Mouse (Mus musculus) liver, embryonic 12.5 days (tissue): ENCODE results near the gene 4930442H23Rik. TPM values are rescaled to one million over a fixed set of nuclear protein-coding genes. Genes with fewer than 3 reads are reported as not detected.

Experiments used
- ATAC-seq: fragments of 200-750 bp; cut with Nextera tagmentation; 2 replicates; pipeline ENCODE4 v1.8.0; 2017; ENCODE audit warnings: moderate number of reproducible peaks, mild to moderate bottlenecking, moderate library complexity
- H3K27ac ChIP-seq: fragments of 300-500 bp; sonication (generic); 2 replicates; pipeline ENCODE4 v1.5.1; 2016; ENCODE audit warnings: mild to moderate bottlenecking
- H3K27me3 ChIP-seq: fragments of 300-500 bp; sonication (generic); replicated peaks from 2 replicates; pipeline ENCODE4 v1.6.1; 2016; ENCODE audit warnings: mild to moderate bottlenecking, moderate library complexity
- H3K36me3 ChIP-seq: fragments of 300-500 bp; sonication (generic); 2 replicates; pipeline ENCODE4 v1.6.1; 2016; ENCODE audit warnings: mild to moderate bottlenecking, moderate library complexity
- H3K4me1 ChIP-seq: fragments of 300-500 bp; sonication (generic); 2 replicates; pipeline ENCODE4 v1.6.1; 2016
- H3K4me2 ChIP-seq: fragments of 300-500 bp; sonication (generic); 2 replicates; pipeline ENCODE4 v1.6.1; 2016; ENCODE audit warnings: mild to moderate bottlenecking, moderate library complexity
- H3K4me3 ChIP-seq: fragments of 300-500 bp; sonication (generic); 2 replicates; pipeline ENCODE4 v1.5.1; 2016; ENCODE audit warnings: mild to moderate bottlenecking, moderate library complexity
- H3K9ac ChIP-seq: fragments of 300-500 bp; sonication (generic); 2 replicates; pipeline ENCODE4 v1.6.1; 2016; ENCODE audit warnings: mild to moderate bottlenecking, moderate library complexity
- H3K9me3 ChIP-seq: fragments of 300-500 bp; sonication (generic); replicated peaks from 2 replicates; pipeline ENCODE4 v1.6.1; 2016; ENCODE audit warnings: mild to moderate bottlenecking, moderate library complexity
- WGBS: fragments of 180-500 bp; shearing (Covaris S2); methylation state at CpG from one replicate; pipeline ENCODE4 v1.1.7; 2016; ENCODE audit not compliant: insufficient replicate concordance; 5-methylcytosine and 5-hydroxymethylcytosine counted together
- polyA plus RNA-seq: library from polyadenylated mRNA; unstranded; fragments of >200 nt; fragmentation: Nextera tagmentation; extraction: Ambion mirVana; gene quantifications from 2 replicates; pipeline ENCODE4 v1.2.1, GENCODE M21; 2016

4930442H23Rik gene
- polyA plus RNA-seq, 1 experiment from 2014 or later, result not detected

DNA sequence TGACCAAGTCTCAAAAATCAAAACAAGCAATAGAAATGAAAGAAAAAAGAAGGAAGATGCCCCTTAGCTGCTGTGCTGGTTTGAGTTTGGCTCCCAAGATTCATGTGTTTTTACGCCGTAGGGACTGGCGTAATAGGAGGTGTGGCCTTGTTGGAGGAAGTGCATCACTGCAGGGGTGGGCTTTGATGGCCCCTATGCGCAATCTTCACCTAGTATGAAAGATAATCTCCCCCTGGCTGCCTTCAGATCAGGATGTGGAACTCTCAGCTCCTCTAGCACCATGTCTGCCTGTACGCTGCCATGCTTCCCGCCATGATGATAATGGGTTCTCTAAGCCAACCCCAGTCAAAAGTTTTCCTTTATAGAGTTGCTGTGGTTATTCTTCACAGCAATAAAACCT lies 32.6 kb upstream of the 4930442H23Rik start:
- no peaks in the 10 kb centered on the region; the same call in 1 of the 2 replicates for H3K9me3 ChIP-seq
- WGBS, result 58% methylated on average over 6 of the region's 6 CpGs

GRCm38 (mm10) chr10:81210154-81210553 lies 26.5 kb upstream of the 4930442H23Rik start:
- Histone ChIP-seq H3K9ac (no peak overlapping the region), H3K9me3 (peaks cover 5% of the 10 kb centered on the region), H3K4me1 (no peaks in the 10 kb centered on the region), H3K4me2 (no peak overlapping the region), H3K36me3 (no peaks in the 10 kb centered on the region), H3K27ac (no peak overlapping the region), H3K4me3 (no peak overlapping the region), H3K27me3 (peaks cover 47% of the 10 kb centered on the region)
- no peak for ATAC-seq
- WGBS, result 84% methylated on average over 5 of the region's 5 CpGs

More for the DNA sequence above, 32.6 kb upstream of the 4930442H23Rik start:
- H3K27ac ChIP-seq, result no peak overlapping the region
- H3K9ac ChIP-seq, result no peak overlapping the region
- H3K4me1 ChIP-seq, result no peaks in the 10 kb centered on the region
- no peaks in the 10 kb centered on the region for H3K36me3 ChIP-seq
- H3K4me2 ChIP-seq, result no peak overlapping the region
- H3K27me3 ChIP-seq, result peaks cover 45% of the 10 kb centered on the region
- no peak overlapping the region for H3K4me3 ChIP-seq
- ATAC-seq, result no peak

DNA sequence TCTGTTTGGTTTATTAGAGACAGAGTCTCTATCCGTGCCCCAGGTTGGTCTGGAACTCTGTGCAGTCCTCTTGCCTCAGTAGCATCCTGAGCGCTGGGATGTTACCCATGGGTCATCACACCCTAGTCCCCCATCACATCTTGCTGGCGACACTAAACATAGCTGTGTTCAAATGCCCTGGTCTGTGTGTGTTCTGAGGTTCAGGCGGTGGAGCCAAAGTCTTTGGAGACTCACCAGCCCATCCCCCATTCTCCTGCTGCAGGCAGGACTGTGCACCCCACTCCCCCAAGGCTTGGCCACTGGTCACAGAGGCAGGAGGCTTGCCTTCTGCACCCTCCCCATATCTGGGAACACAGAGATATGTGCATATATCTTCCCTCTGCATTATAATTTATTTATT lies 20.5 kb upstream of the 4930442H23Rik start:
- Histone ChIP-seq H3K27me3 (peaks cover 50% of the 10 kb centered on the region), H3K36me3 (no peaks in the 10 kb centered on the region), H3K4me1 (peaks cover 29% of the 10 kb centered on the region), H3K4me2 (no peak overlapping the region), H3K27ac (no peak overlapping the region), H3K4me3 (no peak overlapping the region), H3K9ac (no peak overlapping the region), H3K9me3 (no peaks in the 10 kb centered on the region)
- no peak for ATAC-seq
- WGBS, result 53% methylated on average over 4 of the region's 4 CpGs

- H3K4me3 ChIP-seq, result no peak overlapping the region
- no peak overlapping the region for H3K9ac ChIP-seq
- peak overlapping the region; percentile 52 for H3K27ac ChIP-seq
- H3K4me2 ChIP-seq, result no peak overlapping the region
- H3K36me3 ChIP-seq, result no peaks in the 10 kb centered on the region
- H3K27me3 ChIP-seq, result peaks cover 53% of the 10 kb centered on the region
- no peaks in the 10 kb centered on the region for H3K9me3 ChIP-seq
- 31% methylated on average over 8 of the region's 8 CpGs for WGBS
- H3K4me1 ChIP-seq, result peaks cover 29% of the 10 kb centered on the region
- peak; percentile 85 for ATAC-seq
Observed at GRCm38 (mm10) chr10:81202978-81203720, 19.5 kb upstream of the 4930442H23Rik start.

GRCm38 (mm10) chr10:81201807-81202758 lies 18.4 kb upstream of the 4930442H23Rik start, which contains the start of gene Nmrk2:
TSS of gene Nmrk2 (minus strand) at chr10:81202051.
- no peaks in the 10 kb centered on the region for H3K9me3 ChIP-seq
- H3K4me3 ChIP-seq, result no peak within 1 kb of the TSS
- H3K27me3 ChIP-seq, result peaks cover 52% of the 10 kb centered on the region
- H3K4me1 ChIP-seq, result peaks cover 29% of the 10 kb centered on the region
- 66% methylated on average over 13 of the region's 13 CpGs for WGBS
- H3K27ac ChIP-seq, result peak within 1 kb of the TSS; percentile 38; the same call in 1 of the 2 replicates
- H3K9ac ChIP-seq, result no peak within 1 kb of the TSS; the same call in 1 of the 2 replicates
- H3K36me3 ChIP-seq, result no peaks in the 10 kb centered on the region
- no peak within 1 kb of the TSS for H3K4me2 ChIP-seq
- no peak for ATAC-seq

- H3K4me2 ChIP-seq, result no peak overlapping the region
- H3K27ac ChIP-seq, result no peak overlapping the region
- 67% methylated on average over 20 of the region's 20 CpGs for WGBS
Observed at GRCm38 (mm10) chr10:81200605-81201287, 17.1 kb upstream of the 4930442H23Rik start.

GRCm38 (mm10) chr10:81200141-81200540 lies 16.5 kb upstream of the 4930442H23Rik start:
- peaks cover 57% of the 10 kb centered on the region for H3K27me3 ChIP-seq
- H3K4me3 ChIP-seq, result no peak overlapping the region
- 71% methylated on average over 13 of the region's 13 CpGs for WGBS
- no peak for ATAC-seq
- H3K36me3 ChIP-seq, result no peaks in the 10 kb centered on the region
- H3K4me2 ChIP-seq, result no peak overlapping the region
- no peak overlapping the region for H3K27ac ChIP-seq
- no peaks in the 10 kb centered on the region for H3K9me3 ChIP-seq
- H3K9ac ChIP-seq, result no peak overlapping the region
- peaks cover 33% of the 10 kb centered on the region for H3K4me1 ChIP-seq

More at GRCm38 (mm10) chr10:81200605-81201287, 17.1 kb upstream of the 4930442H23Rik start:
- Histone ChIP-seq H3K9ac (no peak overlapping the region), H3K4me3 (no peak overlapping the region), H3K9me3 (no peaks in the 10 kb centered on the region), H3K36me3 (no peaks in the 10 kb centered on the region), H3K27me3 (peaks cover 57% of the 10 kb centered on the region), H3K4me1 (peaks cover 29% of the 10 kb centered on the region)
- no peak for ATAC-seq

DNA sequence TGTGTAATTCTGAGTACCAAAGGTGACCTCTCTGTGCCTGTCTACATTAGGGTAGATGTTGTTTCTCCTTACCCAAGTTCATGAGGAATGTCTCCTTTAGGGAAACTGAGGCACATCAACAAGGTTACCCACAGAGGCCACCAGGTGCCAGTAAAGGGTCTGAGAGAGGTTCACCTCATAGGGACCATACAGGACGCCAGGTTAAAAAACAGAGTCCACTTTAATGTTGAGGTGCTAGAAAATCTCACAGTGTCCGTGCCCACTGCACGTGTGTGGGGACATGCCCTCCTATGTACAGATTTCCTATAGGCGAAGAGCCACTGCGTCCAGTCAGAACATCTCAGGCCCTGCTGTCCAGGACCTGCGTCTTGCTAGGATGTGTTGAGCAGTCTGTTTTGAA lies 15.3 kb upstream of the 4930442H23Rik start:
- Histone ChIP-seq H3K9me3 (no peaks in the 10 kb centered on the region), H3K27ac (no peak overlapping the region), H3K36me3 (no peaks in the 10 kb centered on the region), H3K4me3 (no peak overlapping the region), H3K4me1 (peaks cover 36% of the 10 kb centered on the region), H3K4me2 (no peak overlapping the region), H3K9ac (no peak overlapping the region), H3K27me3 (peaks cover 62% of the 10 kb centered on the region)
- no peak for ATAC-seq
- 70% methylated on average over 6 of the region's 6 CpGs for WGBS

DNA sequence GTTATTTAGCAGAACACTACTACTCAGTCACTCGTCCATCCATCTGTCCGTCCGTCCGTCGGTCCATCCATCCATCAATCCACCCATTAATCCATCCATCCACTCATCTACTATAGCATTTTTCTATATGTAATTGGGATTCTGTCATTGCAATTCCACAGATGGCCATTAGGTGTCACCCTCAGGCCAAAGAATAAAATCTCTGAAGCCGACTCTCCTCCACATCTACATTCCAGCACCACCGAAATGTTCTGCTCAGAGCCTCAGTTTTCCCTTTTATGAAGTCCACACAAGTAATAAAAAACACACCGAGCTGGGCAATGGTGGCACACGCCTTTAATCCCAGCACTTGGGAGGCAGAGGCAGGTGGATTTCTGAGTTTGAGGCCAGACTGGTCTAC lies 14.6 kb upstream of the 4930442H23Rik start:
- peaks cover 70% of the 10 kb centered on the region for H3K27me3 ChIP-seq

DNA sequence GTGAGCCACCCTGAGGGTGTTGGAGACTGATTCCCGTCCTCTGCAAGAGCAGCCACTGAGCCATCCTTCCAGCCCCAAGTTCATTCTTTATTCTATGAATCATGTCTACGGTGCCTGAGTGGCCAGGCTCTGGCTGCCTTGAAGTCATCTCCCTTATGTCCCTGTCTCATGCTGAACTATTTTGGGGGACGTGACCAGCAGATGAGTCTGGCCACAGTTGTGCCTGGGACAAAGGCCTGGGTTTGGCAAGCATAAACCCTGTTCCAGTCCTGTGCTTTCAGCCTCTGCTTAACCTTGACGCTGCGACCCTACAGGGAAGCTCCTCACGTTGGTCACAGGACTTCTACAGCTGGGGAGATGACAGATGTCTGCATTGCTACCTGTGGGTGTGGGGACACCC lies 13.7 kb upstream of the 4930442H23Rik start:
- no peak for ATAC-seq
- Histone ChIP-seq H3K9ac (no peak overlapping the region), H3K27me3 (peaks cover 79% of the 10 kb centered on the region), H3K36me3 (no peaks in the 10 kb centered on the region), H3K4me1 (peaks cover 36% of the 10 kb centered on the region), H3K4me2 (no peak overlapping the region), H3K9me3 (no peaks in the 10 kb centered on the region), H3K27ac (no peak overlapping the region), H3K4me3 (no peak overlapping the region)
- WGBS, result 38% methylated on average over 6 of the region's 6 CpGs

More for the DNA sequence above, 14.6 kb upstream of the 4930442H23Rik start:
- H3K4me1 ChIP-seq, result peaks cover 36% of the 10 kb centered on the region
- H3K4me3 ChIP-seq, result no peak overlapping the region
- no peaks in the 10 kb centered on the region for H3K9me3 ChIP-seq
- ATAC-seq, result no peak
- 2% methylated on average over 9 of the region's 9 CpGs for WGBS
- H3K9ac ChIP-seq, result no peak overlapping the region
- no peaks in the 10 kb centered on the region for H3K36me3 ChIP-seq
- no peak overlapping the region for H3K27ac ChIP-seq
- no peak overlapping the region for H3K4me2 ChIP-seq

- Histone ChIP-seq H3K27me3 (peaks cover 79% of the 10 kb centered on the region), H3K9ac (no peak overlapping the region), H3K4me1 (peaks cover 36% of the 10 kb centered on the region), H3K27ac (no peak overlapping the region), H3K4me3 (no peak overlapping the region), H3K36me3 (no peaks in the 10 kb centered on the region), H3K9me3 (no peaks in the 10 kb centered on the region), H3K4me2 (no peak overlapping the region)
- WGBS, result 58% methylated on average over 11 of the region's 11 CpGs
- no peak for ATAC-seq
Observed at GRCm38 (mm10) chr10:81196470-81197065, 12.9 kb upstream of the 4930442H23Rik start.
